Mouse (Mus musculus): ENCODE data around the gene Cdh20. TPM values are rescaled to one million over a fixed set of nuclear protein-coding genes. Genes with fewer than 3 reads are reported as not detected.

Cdh20 gene
- polyA plus RNA-seq, 1 experiment from 2014 or later, result 0.09 TPM

DNA sequence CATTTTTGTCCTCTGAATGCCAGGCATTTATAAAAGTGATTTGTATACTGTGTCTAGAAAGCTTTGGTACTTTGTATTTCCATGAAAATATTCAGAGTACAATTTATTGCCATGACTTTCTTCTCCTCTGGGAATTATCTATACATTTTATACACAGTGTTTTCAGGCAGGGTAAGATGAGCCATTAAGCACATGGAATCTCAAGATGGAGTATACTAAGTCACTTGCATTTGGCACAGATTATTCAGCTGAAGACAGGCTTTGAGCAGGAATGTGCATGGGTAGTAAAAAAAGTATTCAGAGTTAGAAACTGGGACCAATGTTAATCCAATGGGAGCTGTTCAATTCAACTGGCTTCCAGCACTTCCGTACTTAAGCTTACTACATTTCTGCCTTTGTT lies 109.1 kb downstream of the Cdh20 start:
- no peak for TF ChIP-seq CTCF (IDR thresholded peaks at IDR 0.05; ENCODE audit: low read depth)
- 78% methylated on average over 1 of the region's 1 CpGs for WGBS

DNA sequence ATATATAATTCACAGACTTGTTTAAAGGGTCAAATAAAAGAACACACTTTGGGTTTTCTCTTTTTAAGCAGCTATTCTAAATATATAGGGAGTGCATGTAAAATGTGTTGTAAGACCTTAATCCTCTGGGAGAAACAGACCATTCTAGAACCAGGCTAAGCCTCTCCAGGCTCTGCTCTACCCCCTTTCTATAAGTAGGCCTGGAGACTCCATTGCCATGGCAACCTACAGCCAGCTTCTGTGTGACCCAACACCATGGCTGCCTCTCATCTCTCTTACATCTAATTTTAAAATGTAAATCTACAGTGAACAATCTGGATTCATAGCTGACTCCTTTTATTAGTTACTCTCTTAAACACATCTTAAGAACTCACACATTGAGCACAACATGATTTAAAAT lies 133.5 kb downstream of the Cdh20 start:
- no peak for TF ChIP-seq CTCF (IDR thresholded peaks at IDR 0.05; ENCODE audit: low read depth)

More for the DNA sequence above, 109.1 kb downstream of the Cdh20 start:
- Histone ChIP-seq H3K27me3 (ENCODE audit: insufficient read depth, low read length) (no peaks in the 10 kb centered on the region), H3K27ac (no peak overlapping the region), H3K4me1 (replicated peaks; ENCODE audit: insufficient read depth, low read length) (no peaks in the 10 kb centered on the region), H3K9me3 (replicated peaks; ENCODE audit: low read length) (no peaks in the 10 kb centered on the region), H3K36me3 (ENCODE audit: insufficient read depth, low read length) (no peaks in the 10 kb centered on the region), H3K4me3 (replicated peaks; ENCODE audit: low read depth, low read length) (no peak overlapping the region), H3K9ac (ENCODE audit: low read depth, low read length) (no peak overlapping the region), H3K4me2 (ENCODE audit: low read length) (no peak overlapping the region)
- no peak for DNase-seq (ENCODE audit: low spot score)
- ATAC-seq (replicated peaks; ENCODE audit: low FRiP score, low read depth), result no peak

DNA sequence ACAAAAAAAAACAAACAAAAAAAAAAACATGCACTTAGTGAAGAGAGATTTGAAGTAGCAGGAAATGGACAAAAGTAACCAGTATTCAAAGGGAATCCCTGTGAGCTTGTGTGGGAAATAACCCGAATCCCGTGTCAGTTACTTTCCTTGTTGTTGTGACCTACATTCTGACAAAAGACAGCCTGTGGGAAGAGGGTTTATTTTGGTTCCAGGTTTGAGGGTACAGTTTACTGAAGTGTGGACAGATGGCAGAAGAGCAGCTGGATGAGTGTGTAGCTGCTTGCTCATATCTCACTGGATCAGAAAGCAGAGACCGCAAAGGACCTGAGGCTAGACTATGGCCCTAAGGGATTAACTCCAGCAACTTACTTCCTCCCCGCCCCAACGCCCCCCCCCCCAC lies 135.1 kb downstream of the Cdh20 start:
- no peak for TF ChIP-seq CTCF (IDR thresholded peaks at IDR 0.05; ENCODE audit: low read depth)
- no peak overlapping the region for H3K9ac ChIP-seq (ENCODE audit: low read depth, low read length)
- H3K27ac ChIP-seq, result no peak overlapping the region
- no peak overlapping the region for H3K4me2 ChIP-seq (ENCODE audit: low read length)
- no peak overlapping the region for H3K4me3 ChIP-seq (replicated peaks; ENCODE audit: low read depth, low read length)
- no peak for DNase-seq (ENCODE audit: low spot score)
- 69% methylated on average over 5 of the region's 5 CpGs for WGBS
- H3K4me1 ChIP-seq (replicated peaks; ENCODE audit: insufficient read depth, low read length), result no peaks in the 10 kb centered on the region
- ATAC-seq (replicated peaks; ENCODE audit: low FRiP score, low read depth), result no peak
- no peaks in the 10 kb centered on the region for H3K27me3 ChIP-seq (ENCODE audit: insufficient read depth, low read length)
- no peaks in the 10 kb centered on the region for H3K9me3 ChIP-seq (replicated peaks; ENCODE audit: low read length)
- H3K36me3 ChIP-seq (ENCODE audit: insufficient read depth, low read length), result no peaks in the 10 kb centered on the region

More for the DNA sequence above, 133.5 kb downstream of the Cdh20 start:
- no peak for DNase-seq (ENCODE audit: low spot score)
- H3K4me1 ChIP-seq (replicated peaks; ENCODE audit: insufficient read depth, low read length), result no peaks in the 10 kb centered on the region
- no peak for ATAC-seq (replicated peaks; ENCODE audit: low FRiP score, low read depth)
- no peaks in the 10 kb centered on the region for H3K27me3 ChIP-seq (ENCODE audit: insufficient read depth, low read length)
- no peaks in the 10 kb centered on the region for H3K9me3 ChIP-seq (replicated peaks; ENCODE audit: low read length)
- no peak overlapping the region for H3K4me2 ChIP-seq (ENCODE audit: low read length)
- H3K4me3 ChIP-seq (replicated peaks; ENCODE audit: low read depth, low read length), result no peak overlapping the region
- H3K27ac ChIP-seq, result no peak overlapping the region
- no peak overlapping the region for H3K9ac ChIP-seq (ENCODE audit: low read depth, low read length)
- H3K36me3 ChIP-seq (ENCODE audit: insufficient read depth, low read length), result no peaks in the 10 kb centered on the region

DNA sequence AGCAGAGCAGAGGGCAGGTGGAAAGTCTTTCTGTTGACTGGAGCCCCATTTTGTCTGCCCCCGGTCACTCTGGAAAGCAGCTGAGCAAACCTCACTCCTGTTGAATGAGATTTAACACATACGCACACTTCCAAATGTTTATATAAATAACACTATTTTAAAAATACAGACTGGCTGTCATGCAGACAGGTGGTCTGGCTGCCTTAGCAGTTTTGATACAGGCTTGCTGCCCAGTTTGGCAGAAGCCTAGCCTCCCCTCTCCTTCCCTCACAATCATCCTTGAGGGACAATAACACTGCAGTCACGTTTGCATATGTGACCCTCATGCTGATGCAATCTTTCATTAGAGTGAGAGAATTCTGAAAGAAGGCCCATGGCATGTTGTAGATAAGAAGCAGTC lies 144.1 kb downstream of the Cdh20 start:
- no peak for DNase-seq (ENCODE audit: low spot score)
- Histone ChIP-seq H3K4me3 (replicated peaks; ENCODE audit: low read depth, low read length) (no peak overlapping the region), H3K4me1 (replicated peaks; ENCODE audit: insufficient read depth, low read length) (no peaks in the 10 kb centered on the region), H3K9me3 (replicated peaks; ENCODE audit: low read length) (no peaks in the 10 kb centered on the region), H3K27me3 (ENCODE audit: insufficient read depth, low read length) (no peaks in the 10 kb centered on the region), H3K4me2 (ENCODE audit: low read length) (no peak overlapping the region), H3K9ac (ENCODE audit: low read depth, low read length) (no peak overlapping the region), H3K36me3 (ENCODE audit: insufficient read depth, low read length) (no peaks in the 10 kb centered on the region), H3K27ac (no peak overlapping the region)
- WGBS, result 53% methylated on average over 3 of the region's 3 CpGs
- TF ChIP-seq CTCF (IDR thresholded peaks at IDR 0.05; ENCODE audit: low read depth), result no peak
- ATAC-seq (replicated peaks; ENCODE audit: low FRiP score, low read depth), result no peak

DNA sequence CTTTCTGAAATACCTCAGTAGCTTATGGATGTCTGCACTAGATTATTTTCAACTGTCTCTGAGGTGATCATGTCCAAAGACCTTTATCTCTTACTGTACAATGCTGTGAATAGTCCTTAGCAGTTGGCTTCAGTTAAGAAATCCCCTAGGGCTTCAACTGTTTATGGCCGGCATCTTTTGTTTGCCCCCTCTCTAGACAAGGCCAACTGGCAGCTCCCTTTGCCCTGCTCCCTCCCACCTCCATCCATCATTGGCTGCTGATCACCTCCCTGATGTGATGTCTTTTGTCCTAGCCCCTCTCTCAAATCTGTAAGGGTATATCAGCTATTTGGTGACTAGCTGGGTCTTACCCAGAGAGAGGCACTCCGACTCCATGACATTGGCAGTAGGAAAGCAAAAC lies 148.2 kb downstream of the Cdh20 start:
- H3K9ac ChIP-seq (ENCODE audit: low read depth, low read length), result no peak overlapping the region
- WGBS, result 51% methylated on average over 2 of the region's 2 CpGs
- no peak overlapping the region for H3K4me2 ChIP-seq (ENCODE audit: low read length)

DNA sequence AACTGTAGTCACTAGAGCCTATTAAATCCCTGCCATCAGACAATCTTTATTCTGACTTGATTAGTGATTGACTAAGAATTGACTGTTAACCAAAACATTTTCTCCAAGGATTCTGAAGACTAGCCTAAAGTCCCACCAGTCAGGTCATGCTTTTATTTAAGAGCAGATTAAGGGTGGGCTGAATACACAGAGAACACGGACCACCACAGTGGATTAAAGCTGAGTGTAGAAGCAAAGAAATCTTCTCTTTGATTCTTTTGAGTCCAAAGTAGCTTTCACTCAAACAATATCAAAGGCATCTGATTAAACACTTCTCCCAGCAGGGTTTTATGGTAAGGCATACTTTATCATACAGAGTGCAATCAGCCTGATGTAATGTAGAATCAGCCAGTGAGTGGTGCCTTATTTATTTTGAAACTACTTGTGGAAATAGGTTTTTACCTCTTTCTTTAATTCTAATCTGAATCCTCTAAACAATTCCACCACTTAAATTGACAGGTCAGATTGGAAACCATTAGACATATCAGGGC lies 149.0 kb downstream of the Cdh20 start:
- no peaks in the 10 kb centered on the region for H3K9me3 ChIP-seq (replicated peaks; ENCODE audit: low read length)
- H3K4me2 ChIP-seq (ENCODE audit: low read length), result no peak overlapping the region
- no peak for TF ChIP-seq CTCF (IDR thresholded peaks at IDR 0.05; ENCODE audit: low read depth)
- H3K27ac ChIP-seq, result no peak overlapping the region
- no peak overlapping the region for H3K4me3 ChIP-seq (replicated peaks; ENCODE audit: low read depth, low read length)
- ATAC-seq (replicated peaks; ENCODE audit: low FRiP score, low read depth), result no peak
- H3K27me3 ChIP-seq (ENCODE audit: insufficient read depth, low read length), result no peaks in the 10 kb centered on the region
- no peaks in the 10 kb centered on the region for H3K4me1 ChIP-seq (replicated peaks; ENCODE audit: insufficient read depth, low read length)
- no peak for DNase-seq (ENCODE audit: low spot score)
- no peaks in the 10 kb centered on the region for H3K36me3 ChIP-seq (ENCODE audit: insufficient read depth, low read length)
- 76% methylated on average over 1 of the region's 1 CpGs for WGBS
- H3K9ac ChIP-seq (ENCODE audit: low read depth, low read length), result no peak overlapping the region

More for the DNA sequence above, 148.2 kb downstream of the Cdh20 start:
- Histone ChIP-seq H3K36me3 (ENCODE audit: insufficient read depth, low read length) (no peaks in the 10 kb centered on the region), H3K27ac (no peak overlapping the region), H3K27me3 (ENCODE audit: insufficient read depth, low read length) (no peaks in the 10 kb centered on the region), H3K9me3 (replicated peaks; ENCODE audit: low read length) (no peaks in the 10 kb centered on the region), H3K4me3 (replicated peaks; ENCODE audit: low read depth, low read length) (no peak overlapping the region), H3K4me1 (replicated peaks; ENCODE audit: insufficient read depth, low read length) (no peaks in the 10 kb centered on the region)
- ATAC-seq (replicated peaks; ENCODE audit: low FRiP score, low read depth) (no peak), DNase-seq (ENCODE audit: low spot score) (no peak)
- no peak for TF ChIP-seq CTCF (IDR thresholded peaks at IDR 0.05; ENCODE audit: low read depth)

DNA sequence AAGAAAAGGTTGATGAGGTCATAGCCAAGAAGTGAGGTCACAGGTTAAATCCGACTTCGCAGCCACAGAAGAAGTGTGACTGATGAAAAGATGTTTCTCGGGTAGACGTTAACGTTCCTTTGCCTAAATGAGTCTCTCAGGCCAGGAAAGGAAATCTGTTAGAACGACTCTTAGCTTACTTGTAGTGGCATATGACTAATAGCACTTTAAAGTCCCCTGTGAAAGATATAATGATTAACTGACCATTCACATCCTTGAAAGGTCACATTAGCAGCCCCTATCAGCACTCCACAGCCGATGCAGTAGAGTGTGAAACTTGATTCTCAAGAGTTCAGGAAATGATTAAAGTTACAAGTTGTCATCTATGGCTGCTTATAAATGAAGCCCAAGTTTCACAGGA lies 164.7 kb downstream of the Cdh20 start:
- no peak overlapping the region for H3K27ac ChIP-seq
- H3K36me3 ChIP-seq (ENCODE audit: insufficient read depth, low read length), result no peaks in the 10 kb centered on the region
- no peak for DNase-seq (ENCODE audit: low spot score)
- no peaks in the 10 kb centered on the region for H3K9me3 ChIP-seq (replicated peaks; ENCODE audit: low read length)
- no peak overlapping the region for H3K4me2 ChIP-seq (ENCODE audit: low read length)
- H3K27me3 ChIP-seq (ENCODE audit: insufficient read depth, low read length), result no peaks in the 10 kb centered on the region
- no peak for ATAC-seq (replicated peaks; ENCODE audit: low FRiP score, low read depth)
- WGBS, result 13% methylated on average over 7 of the region's 7 CpGs
- H3K9ac ChIP-seq (ENCODE audit: low read depth, low read length), result no peak overlapping the region
- TF ChIP-seq CTCF (IDR thresholded peaks at IDR 0.05; ENCODE audit: low read depth), result no peak
- H3K4me1 ChIP-seq (replicated peaks; ENCODE audit: insufficient read depth, low read length), result no peaks in the 10 kb centered on the region
- H3K4me3 ChIP-seq (replicated peaks; ENCODE audit: low read depth, low read length), result no peak overlapping the region
